Mouse (Mus musculus): ENCODE data around the gene Zwint.

The Zwint gene

DNA sequence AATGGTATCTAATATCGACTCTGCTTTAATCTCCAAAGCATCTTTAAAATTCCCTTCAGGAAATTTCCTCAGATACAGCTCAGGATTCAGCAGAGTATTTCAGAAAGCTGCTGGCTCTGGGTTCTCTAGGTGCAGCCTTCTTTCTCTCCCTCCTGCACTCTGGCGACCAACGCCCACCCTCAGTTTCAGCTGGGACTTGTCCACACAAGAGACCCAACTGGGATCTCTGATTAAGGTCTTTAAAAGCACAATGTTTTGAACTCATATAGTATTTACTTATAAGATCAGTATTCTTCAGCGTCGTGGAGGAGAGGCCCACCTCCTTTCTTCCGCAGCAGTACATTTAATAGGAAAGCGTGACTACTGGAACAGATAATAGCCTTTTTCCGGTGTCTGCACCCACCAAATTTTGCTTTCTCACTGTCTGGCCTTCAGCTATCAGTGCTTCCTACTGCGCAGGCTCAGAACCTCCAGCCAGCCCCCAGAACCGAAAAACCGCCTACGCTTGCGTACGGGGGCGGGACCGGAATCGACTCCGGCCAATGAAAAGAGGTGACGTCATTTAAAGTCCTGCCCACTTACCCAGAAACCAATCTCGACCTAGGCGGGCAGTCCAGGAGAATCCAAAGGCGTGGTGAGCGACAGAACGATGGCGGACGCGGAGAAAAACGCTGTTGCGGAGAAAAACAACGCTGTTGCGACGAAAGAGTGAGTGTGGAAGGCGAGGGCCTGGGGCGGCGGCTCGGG, at the start of gene Zwint:
Gene Zwint (plus strand): TSS at position 576 of the 747 bp plus-strand sequence.
- peak; percentile 97 for DNase-seq

DNA sequence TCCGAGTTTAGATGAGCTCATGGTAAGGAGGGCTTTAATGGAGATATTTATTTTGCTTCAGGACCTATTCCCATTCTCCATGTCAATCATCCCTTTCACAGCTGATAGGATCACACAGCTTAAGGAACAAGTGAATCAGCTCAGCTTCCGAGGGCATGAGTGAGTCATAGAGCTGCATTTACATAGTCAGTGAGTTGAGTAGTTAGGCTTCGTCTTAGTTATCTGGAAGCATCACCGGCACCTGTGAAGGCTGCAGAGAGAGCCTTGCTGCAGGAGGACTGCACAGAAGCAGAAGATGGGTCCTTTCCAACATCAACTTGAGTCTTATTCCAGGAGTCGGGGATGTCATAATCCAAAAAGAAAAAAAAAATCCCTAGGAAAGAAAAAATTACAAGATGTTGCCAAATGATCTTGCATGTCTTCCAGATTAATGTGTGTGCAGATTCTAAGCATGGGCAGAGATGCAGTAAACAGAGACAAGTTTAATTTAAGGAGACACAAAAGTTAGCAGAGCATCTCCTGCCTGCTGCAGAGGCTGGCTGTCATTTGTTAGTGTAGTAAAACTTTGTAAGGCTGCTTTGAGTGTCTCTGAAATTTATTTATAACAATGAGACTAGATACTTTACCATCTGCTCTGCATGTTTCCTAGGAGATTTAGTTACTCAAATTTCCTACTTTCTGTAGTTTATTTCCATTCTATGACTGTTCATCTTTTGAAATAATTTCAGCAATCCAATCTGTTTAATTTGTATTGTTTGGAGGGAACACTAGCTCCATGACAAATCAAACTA, 41.3 kb upstream of the Zwint start:
- DNase-seq = no peak

- no peak for DNase-seq
These were observed 38.5 kb upstream of the Zwint start for GRCm38 (mm10) chr10:72616153-72616552.

GRCm38 (mm10) chr10:72620527-72620926, 34.1 kb upstream of the Zwint start:
- DNase-seq = no peak

GRCm38 (mm10) chr10:72623561-72623960, 31.1 kb upstream of the Zwint start:
- no peak for DNase-seq

- no peak for DNase-seq
These were observed 20.5 kb upstream of the Zwint start for GRCm38 (mm10) chr10:72634125-72634524.

- no peak for DNase-seq
These were observed 3.8 kb upstream of the Zwint start for GRCm38 (mm10) chr10:72650867-72651266.

DNA sequence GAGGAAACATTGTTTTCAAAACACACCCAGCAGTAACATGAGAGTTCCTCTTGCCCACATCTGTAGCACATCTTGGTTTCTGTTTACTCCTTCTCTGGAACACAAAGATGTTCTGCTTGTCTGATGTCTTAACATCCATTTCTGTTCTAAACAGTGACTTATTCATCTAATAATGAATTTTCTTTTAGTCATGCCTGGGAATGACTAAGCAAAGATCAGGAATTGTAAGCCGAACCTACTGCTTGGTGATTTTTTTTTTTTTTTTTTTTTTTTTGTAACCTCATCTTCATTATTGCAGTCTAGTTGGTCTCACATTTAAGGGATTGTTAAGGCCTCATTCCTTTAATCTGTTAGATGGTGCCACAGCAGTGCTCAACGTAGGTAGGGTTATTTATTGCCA, 848 bp upstream of the Zwint start:
- no peak for DNase-seq

GRCm38 (mm10) chr10:72655017-72655509, 418 bp downstream of the Zwint start:
- DNase-seq = no peak

DNA sequence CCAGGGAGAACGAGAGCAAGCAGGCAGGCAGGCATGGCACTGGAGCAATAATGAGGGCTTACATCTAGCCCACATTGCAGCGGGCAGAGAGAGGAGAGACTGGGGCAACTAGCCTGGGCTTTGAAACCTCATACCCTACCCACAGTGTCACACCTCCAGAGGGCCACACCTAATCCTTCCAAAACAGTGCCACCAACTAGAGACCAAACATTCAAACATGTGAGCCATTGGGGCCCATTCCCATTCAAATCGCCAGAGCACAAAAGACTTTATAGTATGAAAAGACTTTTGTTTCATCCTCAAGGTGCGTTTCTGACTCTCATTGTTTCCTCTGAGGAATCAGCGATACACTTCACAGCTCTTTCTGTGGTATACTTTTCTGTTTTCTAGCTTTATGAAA, 4.6 kb downstream of the Zwint start:
- DNase-seq = no peak

- no peak for DNase-seq
These were observed 5.7 kb downstream of the Zwint start for GRCm38 (mm10) chr10:72660350-72660749.

DNA sequence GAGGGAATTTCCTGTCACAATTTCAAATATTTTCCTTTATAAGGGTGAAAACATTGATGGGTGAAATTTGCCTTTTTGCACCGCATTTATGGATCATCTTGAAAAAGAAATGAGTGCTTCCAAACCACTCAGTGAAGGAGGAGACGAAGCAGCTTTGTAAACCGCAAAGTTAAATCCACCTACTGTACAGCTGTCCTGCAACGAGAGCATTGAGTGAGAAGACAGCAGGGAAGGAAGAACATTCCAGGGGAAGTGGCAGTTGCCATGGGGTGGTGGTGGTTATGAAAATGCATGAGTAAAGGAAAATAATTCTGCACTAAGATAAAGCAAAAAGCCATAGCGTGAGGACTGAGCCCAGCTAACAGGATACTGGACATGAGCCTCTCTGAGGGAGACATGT, 13.2 kb downstream of the Zwint start:
- DNase-seq = no peak

- DNase-seq = no peak
These were observed 14.4 kb downstream of the Zwint start for GRCm38 (mm10) chr10:72669086-72669485.

GRCm38 (mm10) chr10:72675971-72676370, 21.3 kb downstream of the Zwint start:
- no peak for DNase-seq

DNA sequence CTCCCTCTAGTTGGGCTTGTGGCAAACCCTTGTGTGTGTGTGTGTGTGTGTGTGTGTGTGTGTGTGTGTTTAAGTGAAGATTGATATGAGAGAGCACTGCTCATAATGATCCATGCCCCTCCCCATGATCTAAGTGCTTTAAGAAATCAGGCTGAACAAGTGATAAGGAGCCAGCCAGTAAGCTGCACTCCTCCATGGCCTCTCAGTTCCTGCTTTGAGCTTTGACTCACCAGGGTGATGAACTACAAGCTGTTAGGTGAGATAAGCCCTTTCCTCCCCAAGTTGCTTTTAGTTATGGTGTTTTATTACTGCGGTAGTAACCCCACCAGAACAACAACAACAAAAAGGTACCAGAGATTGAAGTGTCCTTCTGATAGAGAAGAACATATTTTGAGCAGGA, 21.9 kb downstream of the Zwint start:
- DNase-seq = no peak

DNA sequence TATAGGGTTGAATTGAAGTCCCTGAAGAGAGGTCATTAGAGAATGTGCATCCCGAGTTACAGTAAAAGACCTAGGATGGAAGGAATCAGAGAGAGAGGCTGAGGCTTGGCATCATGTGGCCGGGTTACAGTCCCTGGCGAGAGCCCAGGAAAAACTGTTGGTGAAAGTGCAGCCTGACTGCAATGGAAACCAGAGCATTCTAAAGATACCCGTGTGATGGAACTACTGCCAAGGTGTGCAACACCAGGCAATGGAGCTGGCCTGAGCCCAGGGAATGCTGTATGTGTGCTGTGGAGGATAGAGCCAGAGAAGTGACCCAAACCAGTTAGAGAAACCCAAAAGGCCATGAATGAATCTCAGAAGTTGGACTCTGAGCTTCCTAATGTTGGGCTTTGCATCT, 24.4 kb downstream of the Zwint start:
- DNase-seq = no peak

GRCm38 (mm10) chr10:72701092-72701491, 46.4 kb downstream of the Zwint start:
- no peak for DNase-seq

DNA sequence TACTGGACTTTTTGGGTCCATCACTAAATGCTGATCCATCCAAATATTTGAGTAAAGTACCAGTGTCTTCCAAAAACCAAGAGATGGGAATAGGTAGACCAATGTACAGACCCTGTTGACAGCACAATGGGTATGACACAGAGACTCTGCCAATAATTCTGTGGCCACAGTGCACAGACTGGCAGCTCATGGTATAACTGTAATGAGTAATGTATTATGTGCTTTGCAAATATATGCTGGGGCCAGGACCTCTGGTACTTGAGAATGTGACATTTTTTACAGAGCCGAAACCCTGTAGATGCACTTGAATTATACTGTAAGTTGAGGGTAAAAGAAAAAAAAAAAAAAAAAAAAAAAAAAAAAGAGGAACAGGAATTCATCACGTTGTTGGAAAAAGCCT, 59.1 kb downstream of the Zwint start:
- DNase-seq = no peak

Measured in kidney, postnatal 25 days (tissue).